Mouse (Mus musculus): ENCODE results near the gene Cox6b2. TPM values are rescaled to one million over a fixed set of nuclear protein-coding genes. Genes with fewer than 3 reads are reported as not detected.
"Not testable (repeated sequence)": the region's sequence is repeated elsewhere in the genome, so short reads cannot be mapped to it uniquely, and the experiment has no call there.

Gene Cox6b2
- polyA plus RNA-seq (2014; fragmentation: Nextera tagmentation; extraction: Ambion mirVana), result 111 and 116 TPM in 2 replicates

DNA sequence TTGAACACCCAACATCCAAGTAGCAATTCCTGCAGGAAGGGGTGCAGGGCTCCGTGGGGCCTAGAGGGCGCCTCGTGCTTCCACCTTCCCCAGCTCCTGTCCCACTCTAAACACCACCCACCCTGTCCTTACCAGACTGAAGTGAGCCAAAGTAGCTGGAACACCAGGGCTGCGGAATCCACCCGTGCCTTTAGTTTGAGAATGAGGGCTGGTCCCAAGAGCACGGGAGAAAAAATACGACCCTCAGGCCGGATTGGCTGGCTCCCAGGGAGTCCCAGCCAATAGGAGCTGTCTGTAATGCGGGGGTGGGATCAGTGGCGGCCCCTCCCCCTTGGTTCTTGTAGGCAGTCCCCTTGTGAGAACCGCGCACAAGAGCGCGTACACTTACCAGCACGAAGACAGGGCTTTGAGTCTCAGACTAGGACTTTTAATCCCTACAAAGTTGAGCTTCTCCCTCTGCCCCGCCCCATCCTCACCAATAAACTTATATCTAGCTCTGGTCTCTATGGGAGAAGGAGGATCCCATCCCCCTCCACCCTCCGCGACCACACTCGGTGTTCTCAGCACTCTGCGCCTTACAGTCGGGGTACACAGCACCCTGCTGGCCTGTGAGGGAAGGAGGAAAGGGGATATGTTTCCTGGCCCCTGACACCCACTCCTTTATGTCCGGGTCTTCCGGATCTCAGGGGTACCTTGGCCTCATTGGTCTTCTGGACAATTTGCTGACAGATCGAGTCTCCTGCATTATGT is at the start of gene Cox6b2:
TSS of gene Cox6b2 (minus strand) at position 274 of the 750 bp plus-strand sequence.
- Histone ChIP-seq H3K4me3 (ENCODE audit: low read depth, low read length) (peak within 1 kb of the TSS; percentile 60), H3K9ac (ENCODE audit: low read depth, low read length) (peak within 1 kb of the TSS; percentile 64), H3K4me1 (replicated peaks; ENCODE audit: control insufficient read depth, insufficient read depth, low read length) (peaks cover 24% of the 10 kb centered on the region), H3K27ac (ENCODE audit: low read depth, low read length) (peak within 1 kb of the TSS; percentile 72), H3K36me3 (ENCODE audit: control insufficient read depth, insufficient read depth, low read length) (0 out of 2 replicates have a peak, but pooled peaks cover 3% of the 10 kb centered on the region), H3K9me3 (ENCODE audit: control insufficient read depth, low read length) (no peaks in the 10 kb centered on the region), H3K4me2 (peak within 1 kb of the TSS; percentile 69), H3K27me3 (replicated peaks; ENCODE audit: control insufficient read depth, insufficient read depth, low read length) (no peaks in the 10 kb centered on the region)
- peak; percentile 90 for ATAC-seq (replicated peaks; ENCODE audit: low FRiP score)
- peak; percentile 87 for DNase-seq (ENCODE audit: low spot score)
- 4% methylated on average over 24 of the region's 24 CpGs for WGBS

DNA sequence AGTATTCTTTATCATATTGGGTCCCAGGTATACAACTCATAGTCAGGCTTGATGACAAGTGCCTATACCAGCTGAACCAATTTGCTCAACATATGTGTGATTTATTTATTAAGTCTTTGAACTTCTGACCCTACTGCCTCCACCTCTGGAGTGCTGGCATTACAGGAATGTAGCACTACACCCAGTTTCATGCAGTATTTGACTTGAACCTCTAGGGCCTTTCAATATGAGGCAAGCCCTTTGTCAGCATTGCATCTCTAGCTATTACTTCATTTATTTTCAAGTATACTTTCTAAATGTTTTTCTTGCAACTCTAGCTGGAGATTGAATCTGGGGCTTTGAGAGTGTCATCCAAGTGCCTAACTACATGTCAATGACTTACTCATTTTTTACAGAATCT is 49.4 kb upstream of the Cox6b2 start:
- Histone ChIP-seq H3K4me1 (replicated peaks; ENCODE audit: control insufficient read depth, insufficient read depth, low read length) (no peaks in the 10 kb centered on the region), H3K4me2 (no peak overlapping the region), H3K9ac (ENCODE audit: low read depth, low read length) (no peak overlapping the region), H3K4me3 (ENCODE audit: low read depth, low read length) (no peak overlapping the region), H3K36me3 (ENCODE audit: control insufficient read depth, insufficient read depth, low read length) (peaks cover 16% of the 10 kb centered on the region), H3K9me3 (ENCODE audit: control insufficient read depth, low read length) (no peaks in the 10 kb centered on the region), H3K27ac (ENCODE audit: low read depth, low read length) (no peak overlapping the region), H3K27me3 (replicated peaks; ENCODE audit: control insufficient read depth, insufficient read depth, low read length) (no peaks in the 10 kb centered on the region)
- no peak for ATAC-seq (replicated peaks; ENCODE audit: low FRiP score)
- no peak for DNase-seq (ENCODE audit: low spot score)

DNA sequence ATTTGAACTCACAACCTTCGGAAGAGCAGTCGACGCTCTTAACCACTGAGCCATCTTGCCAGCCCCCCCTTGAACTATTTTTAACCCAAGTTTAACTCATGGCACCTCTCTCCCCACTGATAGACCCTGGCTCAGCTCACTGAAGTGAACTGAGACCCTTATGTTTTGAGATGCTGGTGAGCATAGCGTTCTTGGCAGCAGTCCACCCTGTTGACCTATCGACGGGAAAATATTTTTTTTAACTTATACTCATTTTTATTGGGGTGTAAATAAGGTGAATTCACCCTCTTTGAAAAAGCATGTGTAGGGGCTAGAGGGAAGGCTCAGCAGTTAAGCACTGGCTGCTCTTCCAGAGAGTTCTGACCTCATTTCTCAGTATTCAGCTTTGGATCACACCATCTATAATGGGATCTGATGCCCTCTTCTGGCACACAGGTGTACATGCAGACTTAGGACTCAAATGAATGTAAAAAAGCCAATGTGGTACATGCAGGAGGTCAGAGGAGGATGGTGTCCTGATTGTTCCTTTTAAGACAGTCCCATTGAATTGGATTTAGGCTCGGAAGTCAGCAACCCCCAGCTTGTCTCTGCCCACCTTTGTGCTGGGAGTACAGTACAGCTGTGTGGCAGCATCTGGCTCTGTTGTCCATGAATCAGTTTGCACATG is 43.0 kb upstream of the Cox6b2 start:
- DNase-seq (ENCODE audit: low spot score) (no peak), ATAC-seq (replicated peaks; ENCODE audit: low FRiP score) (no peak; the same call in 1 of the 2 replicates)
- Histone ChIP-seq H3K4me1 (replicated peaks; ENCODE audit: control insufficient read depth, insufficient read depth, low read length) (peaks cover 11% of the 10 kb centered on the region), H3K27ac (ENCODE audit: low read depth, low read length) (no peak overlapping the region), H3K36me3 (ENCODE audit: control insufficient read depth, insufficient read depth, low read length) (peaks cover 31% of the 10 kb centered on the region), H3K9me3 (ENCODE audit: control insufficient read depth, low read length) (no peaks in the 10 kb centered on the region), H3K4me3 (ENCODE audit: low read depth, low read length) (no peak overlapping the region), H3K9ac (ENCODE audit: low read depth, low read length) (no peak overlapping the region), H3K27me3 (replicated peaks; ENCODE audit: control insufficient read depth, insufficient read depth, low read length) (no peaks in the 10 kb centered on the region), H3K4me2 (no peak overlapping the region)
- 72% methylated on average over 7 of the region's 7 CpGs for WGBS

DNA sequence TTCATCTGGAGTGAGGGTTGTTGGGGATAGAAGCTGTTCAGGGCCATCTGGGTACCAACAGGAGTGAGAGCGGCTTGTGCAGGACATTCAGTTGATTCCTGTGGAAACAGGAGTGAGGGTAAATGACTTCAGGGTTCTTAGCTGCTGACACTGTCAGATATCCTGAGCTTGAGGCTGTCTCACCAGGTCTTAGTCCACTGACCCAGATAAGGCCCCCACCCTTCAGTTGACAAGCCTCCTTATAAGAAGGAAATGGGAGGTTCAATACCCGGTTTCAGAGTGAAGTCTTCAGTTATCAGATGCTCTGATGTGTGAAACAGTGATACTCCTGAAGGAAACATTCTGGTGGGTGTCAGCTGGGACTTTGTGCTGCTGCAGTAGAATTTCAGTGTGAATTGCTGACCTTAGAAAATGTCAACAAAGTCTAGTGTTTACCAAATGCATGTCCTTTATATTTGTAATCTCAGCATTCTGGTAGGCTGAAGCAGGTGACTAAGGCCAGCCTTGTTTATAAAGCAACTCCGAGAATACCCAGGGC is 41.8 kb upstream of the Cox6b2 start:
- Histone ChIP-seq H3K4me3 (ENCODE audit: low read depth, low read length) (peak overlapping the region; percentile 93), H3K27me3 (replicated peaks; ENCODE audit: control insufficient read depth, insufficient read depth, low read length) (no peaks in the 10 kb centered on the region), H3K36me3 (ENCODE audit: control insufficient read depth, insufficient read depth, low read length) (peaks cover 31% of the 10 kb centered on the region), H3K4me1 (replicated peaks; ENCODE audit: control insufficient read depth, insufficient read depth, low read length) (peaks cover 13% of the 10 kb centered on the region), H3K4me2 (peak overlapping the region; percentile 97), H3K9ac (ENCODE audit: low read depth, low read length) (peak overlapping the region; percentile 100), H3K9me3 (ENCODE audit: control insufficient read depth, low read length) (no peaks in the 10 kb centered on the region), H3K27ac (ENCODE audit: low read depth, low read length) (peak overlapping the region; percentile 96)
- ATAC-seq (replicated peaks; ENCODE audit: low FRiP score) (0 out of 2 replicates have a peak, but pooled peaks have one; percentile 13), DNase-seq (ENCODE audit: low spot score) (no peak)
- WGBS, result 57% methylated on average over 3 of the region's 3 CpGs

DNA sequence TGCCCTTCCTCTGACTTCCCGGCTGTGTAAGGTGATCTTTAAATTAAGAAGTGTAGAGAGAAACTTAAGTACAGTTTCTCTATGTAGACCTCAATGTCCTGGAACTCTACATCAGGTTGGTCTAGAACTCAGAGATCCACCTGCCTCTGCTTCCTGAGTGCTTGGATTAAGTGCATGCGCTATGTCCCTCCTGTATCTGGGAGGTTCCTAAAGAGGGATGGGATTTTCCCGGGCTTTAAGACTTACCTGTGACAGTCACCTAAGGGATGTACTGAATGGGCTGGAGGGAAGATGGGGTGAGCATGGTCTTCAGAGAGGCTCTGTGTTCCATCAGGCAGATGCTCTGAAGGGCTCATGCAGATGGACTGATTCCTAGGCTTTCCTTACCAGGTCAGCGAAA is 40.8 kb upstream of the Cox6b2 start:
- no peak for ATAC-seq (replicated peaks; ENCODE audit: low FRiP score)
- H3K4me1 ChIP-seq (replicated peaks; ENCODE audit: control insufficient read depth, insufficient read depth, low read length), result peaks cover 13% of the 10 kb centered on the region
- H3K36me3 ChIP-seq (ENCODE audit: control insufficient read depth, insufficient read depth, low read length), result peaks cover 31% of the 10 kb centered on the region
- no peak for DNase-seq (ENCODE audit: low spot score)
- H3K27ac ChIP-seq (ENCODE audit: low read depth, low read length), result peak overlapping the region; percentile 96
- H3K27me3 ChIP-seq (replicated peaks; ENCODE audit: control insufficient read depth, insufficient read depth, low read length), result no peaks in the 10 kb centered on the region
- H3K9me3 ChIP-seq (ENCODE audit: control insufficient read depth, low read length), result no peaks in the 10 kb centered on the region
- peak overlapping the region; percentile 97 for H3K4me2 ChIP-seq
- WGBS, result 21% methylated on average over 4 of the region's 4 CpGs
- peak overlapping the region; percentile 100 for H3K9ac ChIP-seq (ENCODE audit: low read depth, low read length)
- H3K4me3 ChIP-seq (ENCODE audit: low read depth, low read length), result peak overlapping the region; percentile 93

DNA sequence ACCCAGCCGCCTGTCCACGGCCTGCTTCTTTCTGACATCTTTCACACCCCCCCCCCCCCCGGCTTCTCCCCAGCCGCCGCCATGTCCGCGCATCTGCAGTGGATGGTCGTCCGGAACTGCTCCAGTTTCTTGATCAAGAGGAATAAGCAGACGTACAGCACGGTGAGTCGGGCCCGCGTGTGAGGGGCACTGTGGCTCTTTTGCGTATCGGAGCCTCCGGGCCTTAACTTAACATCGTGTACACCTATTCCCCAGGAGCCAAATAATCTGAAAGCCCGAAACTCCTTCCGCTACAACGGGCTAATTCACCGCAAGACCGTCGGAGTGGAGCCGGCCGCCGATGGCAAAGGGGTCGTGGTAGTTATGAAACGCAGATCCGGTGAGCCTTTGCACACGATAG is 40.4 kb upstream of the Cox6b2 start:
- Histone ChIP-seq H3K4me2 (peak overlapping the region; percentile 97), H3K4me1 (replicated peaks; ENCODE audit: control insufficient read depth, insufficient read depth, low read length) (peaks cover 13% of the 10 kb centered on the region), H3K4me3 (ENCODE audit: low read depth, low read length) (peak overlapping the region; percentile 93), H3K9ac (ENCODE audit: low read depth, low read length) (peak overlapping the region; percentile 100), H3K36me3 (ENCODE audit: control insufficient read depth, insufficient read depth, low read length) (peaks cover 31% of the 10 kb centered on the region), H3K27ac (ENCODE audit: low read depth, low read length) (peak overlapping the region; percentile 96)
- under 1% methylated on average over 31 of the region's 31 CpGs for WGBS
- ATAC-seq (replicated peaks; ENCODE audit: low FRiP score); H3K27me3 ChIP-seq (replicated peaks; ENCODE audit: control insufficient read depth, insufficient read depth, low read length); H3K9me3 ChIP-seq (ENCODE audit: control insufficient read depth, low read length); DNase-seq (ENCODE audit: low spot score): not testable (repeated sequence)

DNA sequence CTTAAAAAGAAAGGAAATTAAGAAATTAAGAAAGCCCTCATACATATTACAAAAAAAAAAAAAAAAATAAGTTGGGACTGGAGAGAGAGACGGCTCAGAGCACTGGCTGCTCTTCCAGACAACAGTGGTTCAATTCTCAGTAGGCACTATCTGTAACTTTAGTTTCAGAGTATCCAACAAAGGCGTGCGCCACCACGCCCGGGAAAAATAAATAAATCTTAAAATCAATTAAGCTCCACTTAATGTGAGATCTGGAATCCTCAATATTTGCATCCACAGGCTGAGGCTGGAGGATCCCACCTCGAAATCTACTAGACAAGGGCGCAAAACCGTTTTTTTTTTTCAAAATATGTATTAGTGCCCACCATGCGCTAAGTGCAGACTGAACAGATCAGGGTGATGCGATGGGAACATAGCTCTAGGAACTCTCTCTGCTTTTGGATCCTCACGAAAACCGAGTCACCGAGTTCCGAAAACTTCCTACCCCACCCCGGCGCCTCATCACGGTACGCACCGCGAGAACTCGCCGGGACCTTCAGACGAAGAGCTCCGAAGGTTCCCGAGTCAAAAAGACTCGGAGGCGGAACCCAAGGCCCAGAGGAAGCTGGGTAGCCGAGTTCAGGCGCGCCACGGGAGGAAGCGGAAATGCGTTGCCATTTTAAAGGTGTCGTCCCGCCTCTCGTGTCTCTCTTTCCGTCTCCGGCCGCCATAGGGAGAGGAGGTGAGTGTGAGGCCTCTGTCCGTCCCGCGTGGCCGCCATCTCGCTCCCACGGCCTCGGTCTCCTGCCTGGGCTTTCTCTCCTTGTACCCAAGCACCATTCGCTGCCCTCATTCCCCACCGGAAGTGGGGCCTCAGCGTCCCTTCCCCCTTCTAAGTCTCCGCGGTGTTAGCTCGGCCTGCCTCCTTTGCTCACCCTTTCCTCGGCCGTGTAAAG is 39.7 kb upstream of the Cox6b2 start, which contains the start of gene Rpl28:
TSS of gene Rpl28 (plus strand) at position 597 of the 935 bp plus-strand sequence.
- H3K9me3 ChIP-seq (ENCODE audit: control insufficient read depth, low read length), result no peaks in the 10 kb centered on the region
- H3K27me3 ChIP-seq (replicated peaks; ENCODE audit: control insufficient read depth, insufficient read depth, low read length), result no peaks in the 10 kb centered on the region
- peaks cover 31% of the 10 kb centered on the region for H3K36me3 ChIP-seq (ENCODE audit: control insufficient read depth, insufficient read depth, low read length)
- H3K4me1 ChIP-seq (replicated peaks; ENCODE audit: control insufficient read depth, insufficient read depth, low read length), result peaks cover 18% of the 10 kb centered on the region
- peak within 1 kb of the TSS; percentile 97 for H3K4me2 ChIP-seq
- DNase-seq (ENCODE audit: low spot score) (peak; percentile 94), ATAC-seq (replicated peaks; ENCODE audit: low FRiP score) (peak; percentile 81)
- H3K27ac ChIP-seq (ENCODE audit: low read depth, low read length), result peak within 1 kb of the TSS; percentile 97
- peak within 1 kb of the TSS; percentile 93 for H3K4me3 ChIP-seq (ENCODE audit: low read depth, low read length)
- 1% methylated on average over 53 of the region's 54 CpGs for WGBS
- peak within 1 kb of the TSS; percentile 100 for H3K9ac ChIP-seq (ENCODE audit: low read depth, low read length)

DNA sequence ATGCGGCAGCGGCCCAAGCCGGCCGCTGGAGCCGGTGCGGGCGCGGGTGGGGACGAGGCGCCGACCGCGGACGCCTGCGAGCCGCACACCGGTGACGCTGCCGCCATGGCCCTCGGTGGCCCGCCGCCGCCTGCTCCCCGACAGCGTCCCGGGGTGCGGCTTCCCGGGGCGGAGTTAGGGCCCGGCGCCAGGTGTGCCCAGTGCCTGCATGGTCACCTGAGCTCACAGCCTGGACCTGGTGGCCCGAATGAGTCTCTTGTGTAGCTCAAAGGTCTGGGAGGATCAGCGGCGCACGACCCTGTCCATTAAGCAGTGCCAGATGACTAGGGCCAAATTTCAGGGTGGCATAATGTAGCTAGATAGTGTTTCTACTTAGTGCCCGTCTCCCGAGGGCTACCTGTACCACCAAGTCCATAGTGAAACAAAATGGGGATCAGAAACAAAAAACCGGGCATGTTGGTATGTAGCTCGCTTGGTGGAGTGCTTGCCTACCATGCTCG is 36.6 kb upstream of the Cox6b2 start, which contains the start of gene Tmem238:
TSS of gene Tmem238 (minus strand) at position 221 of the 500 bp plus-strand sequence.
- DNase-seq (ENCODE audit: low spot score), result no peak
- Histone ChIP-seq H3K9ac (ENCODE audit: low read depth, low read length) (peak within 1 kb of the TSS; percentile 87), H3K4me3 (ENCODE audit: low read depth, low read length) (peak within 1 kb of the TSS; percentile 67), H3K4me2 (peak within 1 kb of the TSS; percentile 80), H3K27me3 (replicated peaks; ENCODE audit: control insufficient read depth, insufficient read depth, low read length) (no peaks in the 10 kb centered on the region), H3K9me3 (ENCODE audit: control insufficient read depth, low read length) (no peaks in the 10 kb centered on the region), H3K4me1 (replicated peaks; ENCODE audit: control insufficient read depth, insufficient read depth, low read length) (peaks cover 16% of the 10 kb centered on the region), H3K27ac (ENCODE audit: low read depth, low read length) (peak within 1 kb of the TSS; percentile 78), H3K36me3 (ENCODE audit: control insufficient read depth, insufficient read depth, low read length) (peaks cover 9% of the 10 kb centered on the region)
- peak; percentile 32 for ATAC-seq (replicated peaks; ENCODE audit: low FRiP score)
- WGBS, result 8% methylated on average over 36 of the region's 40 CpGs

Data from liver, embryonic 11.5 days (tissue).